Mouse (Mus musculus): ENCODE results near the gene A630095N17Rik.

- TF ChIP-seq POLR2A (IDR thresholded peaks at IDR 0.05; ENCODE audit: borderline replicate concordance, extremely low read depth, low read depth, low read length) (no peak), CTCF (IDR thresholded peaks at IDR 0.05; ENCODE audit: insufficient read depth, low read length) (no peak)
Observed at GRCm38 (mm10) chr1:75277195-75278188, 45.6 kb upstream of the A630095N17Rik start.

Measured in lung, adult 2 months (tissue).